Mouse (Mus musculus) MEL (cell line): ENCODE data around the gene Pip4k2b. TPM values are rescaled to one million over a fixed set of nuclear protein-coding genes. Genes with fewer than 3 reads are reported as not detected.

Experiments
- DNase-seq: peaks from one replicate; pipeline ENCODE4 v3.0.0; 2011; ENCODE audit warnings: low read depth, low spot score
- H3K27ac ChIP-seq: 2 replicates; pipeline ENCODE4 v1.5.1; 2012; ENCODE audit warnings: low read depth, mild to moderate bottlenecking, control low read depth, low read length, moderate library complexity; ENCODE audit not compliant: control insufficient read depth
- H3K27me3 ChIP-seq, 2 experiments: fragments of 150-350 bp in 1 of 2; sonication (generic) in 1 of 2; 2 replicates each; pipeline ENCODE4 v1.6.1; 2012; ENCODE audit warnings: low read length in 2 of 2, mild to moderate bottlenecking in 2 of 2, improper control_type of control experiment in 1 of 2, moderate library complexity in 1 of 2; ENCODE audit not compliant: insufficient read depth in 2 of 2, control insufficient read depth in 1 of 2
- H3K36me3 ChIP-seq, 2 experiments: 2 replicates each; pipeline ENCODE4 v1.6.1; 2012 to 2014; ENCODE audit warnings: low read length in 2 of 2, improper control_type of control experiment in 1 of 2, inconsistent platforms in 1 of 2, mild to moderate bottlenecking in 1 of 2; ENCODE audit not compliant: insufficient read depth in 2 of 2, control insufficient read depth in 1 of 2
- H3K4me1 ChIP-seq, 2 experiments: fragments of 150-350 bp in 1 of 2; sonication (generic) in 1 of 2; 2 replicates each; pipeline ENCODE4 v1.6.1; 2012; ENCODE audit warnings: low read length in 2 of 2, improper control_type of control experiment in 1 of 2, mild to moderate bottlenecking in 1 of 2; ENCODE audit not compliant: insufficient read depth in 2 of 2, control insufficient read depth in 1 of 2
- H3K4me3 ChIP-seq, 2 experiments: fragments of 150-350 bp in 1 of 2; sonication (generic) in 1 of 2; 2 replicates each; pipeline ENCODE4 v1.5.1; 2012; ENCODE audit warnings: low read depth in 2 of 2, low read length in 2 of 2, mild to moderate bottlenecking in 2 of 2, moderate library complexity in 2 of 2, control low read depth in 1 of 2, improper control_type of control experiment in 1 of 2; ENCODE audit not compliant: control insufficient read depth in 1 of 2, insufficient read depth in 1 of 2
- H3K79me2 ChIP-seq: 2 replicates; pipeline ENCODE4 v1.6.1; 2012; ENCODE audit warnings: mild to moderate bottlenecking, low read length, moderate library complexity; ENCODE audit not compliant: control insufficient read depth, poor library complexity, insufficient read depth
- H3K9ac ChIP-seq: 2 replicates; pipeline ENCODE4 v1.6.1; 2012; ENCODE audit warnings: low read depth, mild to moderate bottlenecking, control low read depth, low read length, moderate library complexity; ENCODE audit not compliant: control insufficient read depth, poor library complexity, severe bottlenecking
- H3K9me3 ChIP-seq: fragments of 150-350 bp; sonication (generic); replicated peaks from 2 replicates; pipeline ENCODE4 v1.6.1; 2012; ENCODE audit warnings: mild to moderate bottlenecking, low read length, improper control_type of control experiment, moderate library complexity; ENCODE audit not compliant: insufficient read depth
- BHLHE40 ChIP-seq: IDR thresholded peaks from 2 replicates; pipeline ENCODE4 v1.6.1; 2012; ENCODE audit warnings: low read depth, mild to moderate bottlenecking, inconsistent platforms, low read length, improper control_type of control experiment, borderline replicate concordance
- CHD1 ChIP-seq: IDR thresholded peaks from 2 replicates; pipeline ENCODE4 v1.6.1; 2012; ENCODE audit warnings: low read depth, mild to moderate bottlenecking, inconsistent platforms, low read length, improper control_type of control experiment
- CHD2 ChIP-seq: IDR thresholded peaks from 2 replicates; pipeline ENCODE4 v1.6.1; 2011; ENCODE audit warnings: low read length, improper control_type of control experiment
- ETS1 ChIP-seq: IDR thresholded peaks from 2 replicates; pipeline ENCODE4 v1.6.1; 2012; ENCODE audit warnings: low read depth, mild to moderate bottlenecking, inconsistent platforms, low read length, improper control_type of control experiment, moderate library complexity
- GATA1 ChIP-seq: IDR thresholded peaks from 2 replicates; pipeline ENCODE4 v1.6.1; 2011; ENCODE audit warnings: low read depth, low read length, improper control_type of control experiment
- HCFC1 ChIP-seq: IDR thresholded peaks from 2 replicates; pipeline ENCODE4 v1.6.1; 2012; ENCODE audit warnings: low read depth, mild to moderate bottlenecking, inconsistent platforms, low read length, improper control_type of control experiment, moderate library complexity
- JUND ChIP-seq: IDR thresholded peaks from 2 replicates; pipeline ENCODE4 v1.6.1; 2011; ENCODE audit warnings: low read depth, mild to moderate bottlenecking, improper control_type of control experiment, low read length
- KAT2A ChIP-seq: conservative IDR thresholded peaks from 2 replicates; pipeline ENCODE4 v1.6.1; 2012; ENCODE audit warnings: low read depth, low read length, improper control_type of control experiment, inconsistent platforms
- MAFK ChIP-seq: IDR thresholded peaks from 2 replicates; pipeline ENCODE4 v1.6.1; 2011; ENCODE audit warnings: low read depth, mild to moderate bottlenecking, low read length, improper control_type of control experiment, borderline replicate concordance
- MAZ ChIP-seq: IDR thresholded peaks from 2 replicates; pipeline ENCODE4 v1.6.1; 2012; ENCODE audit warnings: low read depth, mild to moderate bottlenecking, inconsistent platforms, low read length, improper control_type of control experiment
- MEF2A ChIP-seq: IDR thresholded peaks from 2 replicates; pipeline ENCODE4 v1.6.1; 2014; ENCODE audit warnings: low read depth, mild to moderate bottlenecking, inconsistent platforms, low read length, improper control_type of control experiment; ENCODE audit not compliant: poor library complexity, insufficient replicate concordance, severe bottlenecking; ENCODE audit errors: extremely low read depth
- MXI1 ChIP-seq: IDR thresholded peaks from 2 replicates; pipeline ENCODE4 v1.6.1; 2011; ENCODE audit warnings: mild to moderate bottlenecking, low read depth, low read length, improper control_type of control experiment
- MYC ChIP-seq: IDR thresholded peaks from 2 replicates; pipeline ENCODE4 v1.6.1; 2011; ENCODE audit warnings: low read depth, mild to moderate bottlenecking, low read length, improper control_type of control experiment, moderate library complexity
- NELFE ChIP-seq: IDR thresholded peaks from 2 replicates; pipeline ENCODE4 v1.6.1; 2011; ENCODE audit warnings: low read depth, low read length, improper control_type of control experiment
- RCOR1 ChIP-seq: IDR thresholded peaks from 2 replicates; pipeline ENCODE4 v1.6.1; 2012; ENCODE audit warnings: low read depth, mild to moderate bottlenecking, inconsistent platforms, low read length, improper control_type of control experiment
- UBTF ChIP-seq: IDR thresholded peaks from 2 replicates; pipeline ENCODE4 v1.6.1; 2012; ENCODE audit warnings: low read depth, mild to moderate bottlenecking, inconsistent platforms, low read length, improper control_type of control experiment, moderate library complexity, borderline replicate concordance; ENCODE audit not compliant: insufficient read depth
- USF1 ChIP-seq: IDR thresholded peaks from 2 replicates; pipeline ENCODE4 v1.6.1; 2014; ENCODE audit warnings: low read depth, mild to moderate bottlenecking, inconsistent platforms, low read length, improper control_type of control experiment, moderate library complexity
- USF2 ChIP-seq, 2 experiments: IDR thresholded peaks; 2 replicates each; pipeline ENCODE4 v1.6.1; 2011 to 2012; ENCODE audit warnings: improper control_type of control experiment in 2 of 2, low read length in 2 of 2, borderline replicate concordance in 1 of 2, inconsistent platforms in 1 of 2, low read depth in 1 of 2, mild to moderate bottlenecking in 1 of 2; ENCODE audit not compliant: insufficient read depth in 1 of 2
- ZKSCAN1 ChIP-seq: IDR thresholded peaks from 2 replicates; pipeline ENCODE4 v1.6.1; 2012; ENCODE audit warnings: low read depth, mild to moderate bottlenecking, inconsistent platforms, low read length, improper control_type of control experiment, moderate library complexity
- ZMIZ1 ChIP-seq: IDR thresholded peaks from 2 replicates; pipeline ENCODE4 v1.6.1; 2012; ENCODE audit warnings: low read depth, mild to moderate bottlenecking, inconsistent platforms, low read length, improper control_type of control experiment, moderate library complexity
- polyA plus RNA-seq, 2 experiments: library from polyadenylated mRNA; stranded (reverse) in 1 of 2; unstranded in 1 of 2; fragments of >175 nt in 1 of 2; fragments of >200 nt in 1 of 2; gene quantifications; 2 replicates each; pipeline versions ENCODE4 v1.2.1 to v1.2.4; 2012; ENCODE audit warnings: low replicate concordance in 2 of 2, low read depth in 1 of 2; ENCODE audit not compliant: insufficient read length in 2 of 2, insufficient read depth in 1 of 2, missing spikeins in 1 of 2
- total RNA-seq: library from RNA; depleted of rRNA; stranded (reverse); fragments of 300-350 nt; gene quantifications from 2 replicates; pipeline ENCODE4 v1.2.3, GENCODE M21; 2012

Pip4k2b gene
- total and polyA plus RNA-seq, 3 experiments = 40.2 to 57.3 (median 43.4) TPM

DNA sequence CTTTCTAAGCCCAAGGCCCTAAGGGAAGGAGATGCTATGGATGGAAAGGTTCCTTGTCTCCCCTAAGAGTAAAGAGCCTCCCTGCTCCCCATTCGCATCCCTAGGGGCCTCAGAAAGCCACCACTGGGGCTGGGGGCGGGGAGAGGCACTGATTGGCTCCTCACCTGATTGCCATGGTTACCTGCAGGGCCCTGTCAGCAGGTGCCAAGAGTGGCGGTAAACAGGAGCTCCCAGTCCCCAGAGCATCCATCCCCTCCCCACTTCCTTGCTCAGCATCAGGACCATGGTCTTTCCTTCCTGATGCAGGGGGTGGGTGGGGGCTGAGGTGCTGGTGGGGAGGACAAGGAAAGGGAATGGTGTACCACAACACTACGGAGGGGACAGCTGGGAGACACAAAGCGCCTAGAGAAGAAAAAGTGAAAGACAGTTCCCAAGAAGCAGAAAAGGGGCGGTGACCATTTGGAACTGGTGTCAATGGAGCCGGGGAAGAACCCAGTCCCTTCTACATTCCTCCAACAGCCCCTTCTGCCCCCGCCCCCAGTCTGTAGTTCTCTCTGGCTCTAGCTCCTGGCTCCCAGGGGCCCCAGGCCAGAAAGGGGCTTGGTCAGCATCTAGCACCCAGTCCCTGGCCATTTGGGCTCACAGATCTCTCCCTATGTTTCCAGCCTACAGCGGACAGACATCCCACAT, 48.6 kb downstream of the Pip4k2b start:
- Histone ChIP-seq H3K4me1 (peaks cover 0 to 10% of the 10 kb centered on the region in 2 experiments; a peak in 3 of 4 replicates), H3K9me3 (no peaks in the 10 kb centered on the region)

DNA sequence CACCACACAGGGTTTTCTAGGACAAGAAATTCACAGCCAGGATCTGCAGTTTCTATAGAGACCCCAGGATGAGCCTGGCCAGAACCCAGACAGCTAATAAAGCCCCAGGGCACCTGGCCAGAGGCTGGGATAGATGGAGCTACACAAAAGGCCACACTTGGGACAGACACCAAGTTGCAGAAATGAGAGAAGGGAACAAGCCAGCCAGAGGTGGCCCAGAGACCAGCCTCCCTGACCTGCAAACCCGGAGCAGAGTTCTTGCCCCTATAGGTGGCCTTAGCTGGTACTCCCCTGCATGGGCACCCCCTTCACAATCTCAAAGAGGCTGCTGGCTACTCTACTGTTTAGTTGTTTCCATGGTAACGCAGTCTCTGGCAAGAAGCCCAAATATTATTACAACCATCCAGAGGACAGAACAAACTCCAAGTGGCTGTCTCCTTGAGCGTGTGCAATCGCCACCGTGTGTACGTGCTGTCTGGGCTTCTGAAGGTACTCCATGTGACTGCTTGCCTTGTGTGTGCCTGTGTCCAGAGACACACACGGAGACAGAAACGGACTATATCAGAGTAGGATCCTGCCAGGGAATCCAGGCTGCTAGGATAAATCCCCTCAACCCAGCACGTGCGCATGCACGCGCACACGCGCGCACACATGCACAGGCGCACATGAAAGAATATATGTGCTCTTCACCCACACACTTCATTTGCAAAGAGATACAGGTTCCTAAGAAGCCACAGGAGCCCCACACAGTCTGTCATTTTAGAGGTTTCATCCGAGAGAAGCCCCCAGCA, 49.4 kb downstream of the Pip4k2b start:
- TF ChIP-seq ZMIZ1 = no peak
- TF ChIP-seq KAT2A = no peak
- no peak for DNase-seq
- peaks cover 8% of the 10 kb centered on the region; the same call in 1 of the 2 replicates for H3K79me2 ChIP-seq
- H3K9ac ChIP-seq = no peak overlapping the region
- no peak overlapping the region for H3K4me3 ChIP-seq
- peaks cover 0 to 1% of the 10 kb centered on the region in 2 experiments; a peak in 2 of 4 replicates for H3K36me3 ChIP-seq
- no peak overlapping the region for H3K27ac ChIP-seq
- no peaks in the 10 kb centered on the region for H3K27me3 ChIP-seq
- no peaks in the 10 kb centered on the region for H3K9me3 ChIP-seq
- peaks cover 0 to 10% of the 10 kb centered on the region in 2 experiments; a peak in 2 of 4 replicates for H3K4me1 ChIP-seq

More for the DNA sequence above, 48.6 kb downstream of the Pip4k2b start:
- Histone ChIP-seq H3K4me3 (no peak overlapping the region), H3K9ac (no peak overlapping the region), H3K27ac (no peak overlapping the region), H3K79me2 (peaks cover 8% of the 10 kb centered on the region; the same call in 1 of the 2 replicates), H3K27me3 (no peaks in the 10 kb centered on the region), H3K36me3 (peaks cover 0 to 1% of the 10 kb centered on the region in 2 experiments; a peak in 2 of 4 replicates)
- DNase-seq = no peak
- TF ChIP-seq CHD2 = no peak
- TF ChIP-seq ZKSCAN1 = no peak
- no peak for TF ChIP-seq RCOR1
- no peak for TF ChIP-seq UBTF
- no peak for TF ChIP-seq MEF2A
- no peak for TF ChIP-seq HCFC1
- TF ChIP-seq MYC = no peak
- TF ChIP-seq JUND = no peak
- TF ChIP-seq MAFK = no peak
- TF ChIP-seq MAZ = no peak
- TF ChIP-seq USF1 = no peak
- TF ChIP-seq GATA1 = no peak
- no peak for TF ChIP-seq USF2 (IDR thresholded peaks at IDR 0.05; ENCODE audit: borderline replicate concordance in 1 of 2, insufficient read depth in 1 of 2, low read depth in 1 of 2, low read length in 2 of 2)
- no peak for TF ChIP-seq MXI1
- TF ChIP-seq KAT2A = no peak
- TF ChIP-seq ETS1 = no peak
- TF ChIP-seq CHD1 = no peak
- no peak for TF ChIP-seq BHLHE40
- no peak for TF ChIP-seq NELFE
